Mouse (Mus musculus) myocyte (in vitro differentiated cells): ENCODE data around the gene Dlgap5. TPM values are rescaled to one million over a fixed set of nuclear protein-coding genes. Genes with fewer than 3 reads are reported as not detected.

Experiments
- H3K27me3 ChIP-seq: one replicate; pipeline ENCODE4 v1.6.1; 2011; ENCODE audit not compliant: control insufficient read depth, insufficient read depth, insufficient read length
- H3K36me3 ChIP-seq: one replicate; pipeline ENCODE4 v1.6.1; 2011; ENCODE audit not compliant: control insufficient read depth, insufficient read depth
- H3K4me2 ChIP-seq: one replicate; pipeline ENCODE4 v1.6.1; 2011; ENCODE audit warnings: low read depth, control low read depth
- H3K4me3 ChIP-seq: one replicate; pipeline ENCODE4 v1.5.1; 2011; ENCODE audit warnings: mild to moderate bottlenecking, control low read depth, moderate library complexity
- H3K79me2 ChIP-seq: one replicate; pipeline ENCODE4 v1.6.1; 2011; ENCODE audit not compliant: control insufficient read depth, insufficient read depth
- H3ac ChIP-seq: one replicate; pipeline ENCODE4 v1.6.1; 2011; ENCODE audit not compliant: control insufficient read depth, insufficient read length
- CEBPB ChIP-seq: IDR thresholded peaks from 2 replicates; pipeline ENCODE4 v1.6.1; 2011; ENCODE audit warnings: mild to moderate bottlenecking, moderate library complexity; ENCODE audit not compliant: poor library complexity, insufficient read depth, severe bottlenecking
- E2F4 ChIP-seq: IDR thresholded peaks from one replicate; pipeline ENCODE4 v1.6.1; 2011; ENCODE audit warnings: mild to moderate bottlenecking, control low read depth, moderate library complexity; ENCODE audit not compliant: insufficient read depth
- MAX ChIP-seq: IDR thresholded peaks from one replicate; pipeline ENCODE4 v1.6.1; 2011; ENCODE audit warnings: low read depth, mild to moderate bottlenecking, control low read depth
- MYOD1 ChIP-seq, 3 experiments: IDR thresholded peaks; one replicate each; pipeline ENCODE4 v1.6.1; 2011; ENCODE audit warnings: control low read depth in 2 of 3, low read depth in 2 of 3, mild to moderate bottlenecking in 2 of 3, moderate library complexity in 1 of 3; ENCODE audit not compliant: insufficient read length in 2 of 3, control insufficient read depth in 1 of 3
- MYOG ChIP-seq, 3 experiments: IDR thresholded peaks; one replicate each; pipeline ENCODE4 v1.6.1; 2011; ENCODE audit warnings: control low read depth in 2 of 3, low read depth in 2 of 3, mild to moderate bottlenecking in 2 of 3; ENCODE audit not compliant: insufficient read length in 2 of 3, control insufficient read depth in 1 of 3, insufficient read depth in 1 of 3
- POLR2A ChIP-seq: IDR thresholded peaks from one replicate; pipeline ENCODE4 v1.6.1; 2011; ENCODE audit warnings: low read depth, mild to moderate bottlenecking, control low read depth, moderate library complexity; ENCODE audit not compliant: insufficient read length
- POLR2AphosphoS2 ChIP-seq: IDR thresholded peaks from one replicate; pipeline ENCODE4 v1.6.1; 2011; ENCODE audit warnings: low read depth, control low read depth; ENCODE audit not compliant: insufficient read length
- REST ChIP-seq: IDR thresholded peaks from one replicate; pipeline ENCODE4 v1.6.1; 2011; ENCODE audit warnings: mild to moderate bottlenecking, control low read depth, moderate library complexity; ENCODE audit not compliant: insufficient read depth, insufficient read length
- SRF ChIP-seq: IDR thresholded peaks from one replicate; pipeline ENCODE4 v1.6.1; 2011; ENCODE audit warnings: low read depth; ENCODE audit not compliant: control insufficient read depth, insufficient read length
- TCF12 ChIP-seq: IDR thresholded peaks from one replicate; pipeline ENCODE4 v1.6.1; 2011; ENCODE audit warnings: mild to moderate bottlenecking, control low read depth; ENCODE audit not compliant: poor library complexity, insufficient read depth, severe bottlenecking
- TCF3 ChIP-seq: IDR thresholded peaks from one replicate; pipeline ENCODE4 v1.6.1; 2011; ENCODE audit warnings: low read depth, control low read depth; ENCODE audit not compliant: insufficient read length
- USF1 ChIP-seq: IDR thresholded peaks from one replicate; pipeline ENCODE4 v1.6.1; 2011; ENCODE audit warnings: low read depth, mild to moderate bottlenecking, control low read depth, moderate library complexity
- polyA plus RNA-seq: library from polyadenylated mRNA; unstranded; fragments of >200 nt; fragmentation: generic; extraction: Trizol; gene quantifications from one replicate; pipeline ENCODE4 v1.2.1, GENCODE M21; 2012; ENCODE audit warnings: missing spikeins

The Dlgap5 gene
- polyA plus RNA-seq = 16.3 TPM

GRCm38 (mm10) chr14:47417775-47418665 is at the start of gene Dlgap5:
Gene Dlgap5 (minus strand): TSS chr14:47418407.
- Histone ChIP-seq H3K79me2 (peaks cover 12% of the 10 kb centered on the region), H3K4me3 (peak within 1 kb of the TSS; percentile 63), H3K36me3 (peaks cover 10% of the 10 kb centered on the region), H3K4me2 (peak within 1 kb of the TSS; percentile 79), H3ac (no peak within 1 kb of the TSS), H3K27me3 (no peaks in the 10 kb centered on the region)
- no peak for TF ChIP-seq SRF
- TF ChIP-seq E2F4 = peak; percentile 100
- no peak for TF ChIP-seq MAX
- peak; percentile 52 for TF ChIP-seq POLR2A
- no peak for TF ChIP-seq USF1
- TF ChIP-seq TCF3 = no peak
- TF ChIP-seq MYOG (IDR thresholded peaks at IDR 0.05; ENCODE audit: control insufficient read depth in 1 of 3, insufficient read depth in 1 of 3, insufficient read length in 2 of 3, low read depth in 2 of 3) = no peak
- no peak for TF ChIP-seq MYOD1 (IDR thresholded peaks at IDR 0.05; ENCODE audit: control insufficient read depth in 1 of 3, insufficient read length in 2 of 3, low read depth in 2 of 3)
- no peak for TF ChIP-seq CEBPB
- TF ChIP-seq REST = no peak
- peak; percentile 19 for TF ChIP-seq POLR2AphosphoS2
- no peak for TF ChIP-seq TCF12

DNA sequence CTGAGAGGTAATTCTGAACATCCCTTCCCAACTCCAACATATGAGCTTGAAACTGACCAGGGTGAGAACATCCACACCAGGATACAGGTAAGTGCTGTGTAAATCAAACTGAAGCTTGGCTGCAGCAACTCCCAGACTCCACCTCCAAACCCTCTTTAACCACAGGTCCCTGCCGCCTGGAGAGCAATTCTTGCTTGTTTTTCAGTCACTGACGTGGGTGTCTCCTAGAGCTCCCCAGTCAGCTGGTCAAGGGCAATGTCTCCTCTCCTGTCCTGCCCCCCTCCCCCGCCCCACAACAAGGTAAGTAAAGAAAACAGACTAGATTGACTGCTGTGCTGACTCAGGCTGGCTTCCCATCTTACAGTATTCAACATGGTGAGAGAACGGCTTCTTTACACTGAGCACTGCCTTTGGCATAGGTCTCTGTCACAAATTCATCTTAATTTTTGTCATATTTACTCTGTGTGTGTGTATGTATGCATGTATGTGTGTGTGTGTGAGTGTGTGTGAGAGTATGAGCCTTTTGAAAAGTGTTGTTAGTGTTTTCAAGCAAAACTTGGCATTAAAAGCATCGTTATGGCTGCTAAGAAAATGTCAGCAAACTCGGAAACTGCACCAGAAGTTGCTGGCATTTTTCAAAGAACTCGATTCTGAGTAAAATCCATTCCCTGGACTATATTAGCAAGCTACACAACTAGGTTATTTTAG is 47.4 kb upstream of the Dlgap5 start:
- no peaks in the 10 kb centered on the region for H3K79me2 ChIP-seq
- H3K4me3 ChIP-seq = no peak overlapping the region
- H3ac ChIP-seq = no peak overlapping the region
- no peaks in the 10 kb centered on the region for H3K36me3 ChIP-seq
- H3K27me3 ChIP-seq = peaks cover 37% of the 10 kb centered on the region
- no peak for TF ChIP-seq TCF3
- TF ChIP-seq MAX = no peak
- TF ChIP-seq MYOD1 (IDR thresholded peaks at IDR 0.05; ENCODE audit: control insufficient read depth in 1 of 3, insufficient read length in 2 of 3, low read depth in 2 of 3) = no peak
- TF ChIP-seq REST = no peak
- no peak for TF ChIP-seq POLR2AphosphoS2
- no peak for TF ChIP-seq MYOG (IDR thresholded peaks at IDR 0.05; ENCODE audit: control insufficient read depth in 1 of 3, insufficient read depth in 1 of 3, insufficient read length in 2 of 3, low read depth in 2 of 3)
- TF ChIP-seq SRF = no peak
- TF ChIP-seq USF1 = no peak
- no peak for TF ChIP-seq E2F4
- TF ChIP-seq TCF12 = no peak
- no peak overlapping the region for H3K4me2 ChIP-seq

DNA sequence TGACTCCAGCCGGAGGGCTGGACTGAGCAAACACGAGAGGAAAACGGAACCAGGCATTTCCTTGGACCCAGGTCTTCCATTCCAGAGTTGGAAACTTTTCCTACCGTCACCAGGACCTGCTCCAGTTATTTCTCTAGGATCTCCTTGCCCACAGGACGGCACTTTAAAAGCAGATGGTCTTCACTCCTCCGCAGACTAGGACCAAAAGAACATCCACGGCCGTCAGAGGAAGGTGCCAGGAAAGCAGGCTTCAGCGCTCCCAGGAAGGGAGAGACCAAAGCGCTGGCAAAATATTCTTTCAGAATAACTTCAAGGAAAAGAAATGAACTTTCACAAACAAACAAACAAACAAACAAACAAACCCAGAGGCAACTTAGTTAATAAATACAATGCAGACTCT is 46.2 kb upstream of the Dlgap5 start:
- H3K4me3 ChIP-seq = no peak overlapping the region
- H3ac ChIP-seq = no peak overlapping the region
- peaks cover 42% of the 10 kb centered on the region for H3K27me3 ChIP-seq
- TF ChIP-seq MYOD1 (IDR thresholded peaks at IDR 0.05; ENCODE audit: control insufficient read depth in 1 of 3, insufficient read length in 2 of 3, low read depth in 2 of 3) (no peak), CEBPB (no peak), TCF3 (no peak), POLR2A (no peak), TCF12 (no peak), POLR2AphosphoS2 (no peak), MAX (no peak), SRF (no peak), USF1 (no peak), REST (no peak), E2F4 (no peak)
- H3K36me3 ChIP-seq = no peaks in the 10 kb centered on the region
- H3K4me2 ChIP-seq = no peak overlapping the region
- no peaks in the 10 kb centered on the region for H3K79me2 ChIP-seq

GRCm38 (mm10) chr14:47462877-47463460 is 44.8 kb upstream of the Dlgap5 start:
- H3ac ChIP-seq = no peak overlapping the region
- no peaks in the 10 kb centered on the region for H3K79me2 ChIP-seq
- peaks cover 41% of the 10 kb centered on the region for H3K27me3 ChIP-seq
- no peak overlapping the region for H3K4me2 ChIP-seq
- TF ChIP-seq TCF12 (no peak), USF1 (no peak), CEBPB (no peak), TCF3 (no peak), MAX (no peak), POLR2A (no peak), MYOD1 (IDR thresholded peaks at IDR 0.05; ENCODE audit: control insufficient read depth in 1 of 3, insufficient read length in 2 of 3, low read depth in 2 of 3) (no peak), SRF (no peak)
- no peaks in the 10 kb centered on the region for H3K36me3 ChIP-seq
- H3K4me3 ChIP-seq = no peak overlapping the region

DNA sequence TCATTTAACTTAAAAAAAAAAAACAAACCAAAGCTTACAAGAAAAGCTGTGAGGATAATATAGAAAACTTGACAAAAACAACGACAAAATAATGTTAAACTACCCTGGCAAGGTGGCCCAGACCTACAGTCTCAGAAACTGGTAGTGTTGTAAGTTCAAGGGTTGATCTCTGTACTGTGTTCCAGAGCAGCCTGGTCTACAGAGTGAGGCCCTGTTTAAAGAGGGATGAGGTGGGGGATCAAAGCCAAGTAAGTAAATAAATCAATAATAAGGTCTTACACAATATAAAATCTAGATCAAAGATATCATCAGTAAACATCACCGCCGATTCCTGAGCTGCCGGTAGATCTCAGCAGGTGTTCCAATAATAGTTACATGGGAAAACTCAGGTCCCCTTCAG is 44.2 kb upstream of the Dlgap5 start:
- H3K27me3 ChIP-seq = peaks cover 35% of the 10 kb centered on the region
- H3K4me3 ChIP-seq = no peak overlapping the region
- no peak for TF ChIP-seq TCF12
- no peak for TF ChIP-seq MYOG (IDR thresholded peaks at IDR 0.05; ENCODE audit: control insufficient read depth in 1 of 3, insufficient read depth in 1 of 3, insufficient read length in 2 of 3, low read depth in 2 of 3)
- TF ChIP-seq SRF = no peak
- no peak for TF ChIP-seq MYOD1 (IDR thresholded peaks at IDR 0.05; ENCODE audit: control insufficient read depth in 1 of 3, insufficient read length in 2 of 3, low read depth in 2 of 3)
- no peak for TF ChIP-seq REST
- TF ChIP-seq POLR2A = no peak
- TF ChIP-seq USF1 = no peak
- TF ChIP-seq CEBPB = no peak
- TF ChIP-seq E2F4 = no peak
- TF ChIP-seq MAX = no peak
- TF ChIP-seq TCF3 = no peak
- no peak for TF ChIP-seq POLR2AphosphoS2
- no peaks in the 10 kb centered on the region for H3K36me3 ChIP-seq
- no peaks in the 10 kb centered on the region for H3K79me2 ChIP-seq
- no peak overlapping the region for H3K4me2 ChIP-seq
- no peak overlapping the region for H3ac ChIP-seq
